Mouse (Mus musculus) heart, adult 2 months (tissue): Measurements from ENCODE around the gene Nckap5. TPM values are rescaled to one million over a fixed set of nuclear protein-coding genes. Genes with fewer than 3 reads are reported as not detected.

Experiments
- DNase-seq, 2 experiments: peaks; one replicate each; pipeline ENCODE4 v3.0.0; 2021
- H3K27ac ChIP-seq: fragments of 200-600 bp; 2 replicates; pipeline ENCODE4 v1.8.1; 2022
- H3K27me3 ChIP-seq: fragments of 200-500 bp; 2 replicates; pipeline ENCODE4 v1.6.1; 2012; ENCODE audit warnings: mild to moderate bottlenecking, low read length, inconsistent platforms, mixed read lengths; ENCODE audit not compliant: control insufficient read depth, insufficient read depth
- H3K36me3 ChIP-seq: fragments of 200-500 bp; 2 replicates; pipeline ENCODE4 v1.6.1; 2012; ENCODE audit warnings: low read length, inconsistent platforms; ENCODE audit not compliant: control insufficient read depth, insufficient read depth
- H3K4me1 ChIP-seq: fragments of 200-500 bp; 2 replicates; pipeline ENCODE4 v1.6.1; 2011; ENCODE audit warnings: low read length; ENCODE audit not compliant: control insufficient read depth, insufficient read depth
- H3K4me3 ChIP-seq: fragments of 200-600 bp; 2 replicates; pipeline ENCODE4 v1.8.1; 2022
- H3K79me2 ChIP-seq: fragments of 200-500 bp; replicated peaks from 2 replicates; pipeline ENCODE4 v1.6.1; 2012; ENCODE audit warnings: mild to moderate bottlenecking, inconsistent platforms, low read length, moderate library complexity, mixed read lengths; ENCODE audit not compliant: control insufficient read depth, insufficient read depth
- H3K9ac ChIP-seq: fragments of 200-500 bp; 2 replicates; pipeline ENCODE4 v1.6.1; 2012; ENCODE audit warnings: low read depth, mild to moderate bottlenecking, control low read depth, inconsistent platforms, low read length, mixed read lengths
- CTCF ChIP-seq: fragments of 200-600 bp; IDR thresholded peaks from 2 replicates; pipeline ENCODE4 v1.8.1; 2022; ENCODE audit warnings: antibody characterized with exemption, mild to moderate bottlenecking, moderate library complexity
- EP300 ChIP-seq: fragments of 200-500 bp; IDR thresholded peaks from 2 replicates; pipeline ENCODE4 v1.6.1; 2011; ENCODE audit warnings: low read depth, low read length, control low read depth; ENCODE audit not compliant: insufficient read depth
- POLR2A ChIP-seq: fragments of 200-500 bp; IDR thresholded peaks from 2 replicates; pipeline ENCODE4 v1.6.1; 2011; ENCODE audit warnings: mild to moderate bottlenecking, low read depth, low read length, control low read depth; ENCODE audit not compliant: insufficient read depth
- WGBS: fragments of 180-500 bp; shearing (Covaris S2); methylation state at CpG from one replicate; pipeline ENCODE4 v1.1.7; 2018; 5-methylcytosine and 5-hydroxymethylcytosine counted together
- intact Hi-C: fragments of 180-260 bp; cut with DNase I; formaldehyde crosslinking; loops from one replicate; pipeline ENCODE4 v1.15.1; 2025
- polyA plus RNA-seq: library from polyadenylated mRNA; depleted of rRNA; stranded (reverse); fragments of >200 nt; gene quantifications from 2 replicates; pipeline ENCODE4 v1.2.3, GENCODE M21; 2012
- total RNA-seq, 2 experiments: library from RNA; stranded (reverse); gene quantifications; 2 replicates each; pipeline ENCODE4 v1.2.3; 2021

Gene Nckap5
- total and polyA plus RNA-seq, 3 experiments, result 2.8 to 9.6 (median 6.0) TPM

DNA sequence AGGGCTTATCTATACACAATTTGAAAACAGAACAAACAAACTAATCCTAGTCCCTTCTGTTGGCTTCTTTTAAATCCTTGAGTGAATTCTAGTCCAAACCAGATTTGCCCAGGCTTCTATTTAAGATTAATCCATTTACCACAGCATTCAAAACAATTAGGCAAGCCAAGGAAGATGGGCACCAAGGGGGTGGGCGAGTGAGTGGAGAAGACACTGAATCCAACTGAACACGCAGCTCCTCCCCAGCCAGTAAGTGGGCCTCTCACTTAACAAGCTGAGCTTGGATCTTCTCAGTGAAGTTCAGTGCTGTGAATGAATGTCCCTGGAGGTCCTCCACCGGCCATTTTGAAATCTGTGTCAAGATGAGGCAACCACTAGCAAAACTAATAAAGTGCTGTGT, 239.7 kb downstream of the Nckap5 start:
- H3K27ac ChIP-seq, result no peak overlapping the region
- TF ChIP-seq EP300 (no peak), POLR2A (no peak), CTCF (no peak)
- no peaks in the 10 kb centered on the region for H3K27me3 ChIP-seq
- no peak for DNase-seq
- 85% methylated on average over 3 of the region's 3 CpGs for WGBS
- intact Hi-C loops, result no loop called here
- H3K9ac ChIP-seq, result no peak overlapping the region
- H3K4me3 ChIP-seq, result no peak overlapping the region
- no peaks in the 10 kb centered on the region for H3K79me2 ChIP-seq
- H3K36me3 ChIP-seq, result no peaks in the 10 kb centered on the region
- H3K4me1 ChIP-seq, result peaks cover 5% of the 10 kb centered on the region; the same call in 1 of the 2 replicates

DNA sequence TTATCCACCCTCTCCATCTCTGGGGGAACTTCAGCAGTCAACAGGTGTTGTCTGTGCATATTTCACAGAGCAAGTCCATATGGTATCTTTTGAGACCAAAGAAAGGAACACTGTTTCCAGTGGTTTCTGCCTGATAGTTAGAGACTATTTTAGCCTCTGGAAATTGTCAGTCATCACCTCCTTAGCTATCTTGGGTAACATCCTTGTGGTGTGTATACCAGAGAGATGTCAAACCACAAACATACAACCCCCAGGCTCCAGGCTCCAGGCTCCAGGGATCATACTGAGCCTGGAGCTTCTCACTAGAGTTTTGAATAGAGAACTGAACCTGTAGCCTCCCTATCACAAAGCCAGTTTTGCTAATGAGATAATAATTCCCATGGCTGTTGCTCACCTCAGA, 252.4 kb downstream of the Nckap5 start:
- Histone ChIP-seq H3K27ac (no peak overlapping the region), H3K27me3 (no peaks in the 10 kb centered on the region), H3K79me2 (no peaks in the 10 kb centered on the region), H3K9ac (no peak overlapping the region), H3K4me3 (no peak overlapping the region), H3K4me1 (no peaks in the 10 kb centered on the region), H3K36me3 (no peaks in the 10 kb centered on the region)
- intact Hi-C loops, result no loop called here
- no peak for DNase-seq
- no peak for TF ChIP-seq EP300
- no peak for TF ChIP-seq POLR2A
- TF ChIP-seq CTCF, result no peak

DNA sequence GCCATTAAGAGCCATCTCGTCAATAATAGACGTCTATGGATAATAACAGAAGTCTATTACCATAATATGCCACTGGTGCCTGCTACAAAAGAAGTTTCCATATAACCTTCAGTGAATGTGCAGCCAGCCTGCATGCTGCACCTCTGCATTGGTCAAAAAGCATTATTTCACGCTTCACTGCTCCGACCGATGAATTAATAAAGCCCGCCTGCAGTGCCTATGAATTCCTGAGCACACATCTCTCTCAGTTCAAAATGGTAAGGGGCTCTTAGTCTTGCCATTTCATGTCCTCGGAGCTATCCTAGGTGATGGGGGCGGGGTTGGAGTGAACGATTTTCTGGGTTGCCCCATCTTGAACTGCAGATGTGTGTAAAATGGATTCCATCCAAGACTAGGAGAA, 256.3 kb downstream of the Nckap5 start:
- 88% methylated on average over 9 of the region's 9 CpGs for WGBS
- H3K27ac ChIP-seq, result no peak overlapping the region
- no peaks in the 10 kb centered on the region for H3K27me3 ChIP-seq
- no peaks in the 10 kb centered on the region for H3K79me2 ChIP-seq
- H3K36me3 ChIP-seq, result no peaks in the 10 kb centered on the region
- no peak overlapping the region for H3K9ac ChIP-seq
- no peak for TF ChIP-seq CTCF
- no peak for TF ChIP-seq EP300
- TF ChIP-seq POLR2A, result no peak
- DNase-seq, result no peak
- no peaks in the 10 kb centered on the region for H3K4me1 ChIP-seq
- H3K4me3 ChIP-seq, result no peak overlapping the region
- intact Hi-C loops, result no loop called here

DNA sequence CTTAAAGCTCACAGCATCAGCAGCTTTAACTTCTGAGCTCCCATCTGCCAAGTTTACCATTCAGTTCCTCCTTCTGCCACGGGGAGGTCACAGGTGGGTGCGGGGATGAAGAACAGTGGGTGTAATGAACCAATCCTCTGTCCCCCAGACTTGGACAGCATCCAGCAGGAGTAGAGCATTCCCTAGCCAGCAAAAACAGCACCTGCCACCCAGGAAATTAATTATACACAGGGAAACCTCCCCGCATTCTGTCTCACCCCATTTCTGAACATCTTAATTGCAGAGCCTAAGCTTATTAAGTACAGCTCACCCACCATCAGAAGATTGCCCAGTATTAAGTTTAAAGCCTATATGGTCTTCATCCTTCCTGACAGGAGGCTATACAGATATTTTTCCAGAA, 256.9 kb downstream of the Nckap5 start:
- Histone ChIP-seq H3K27ac (no peak overlapping the region), H3K4me1 (no peaks in the 10 kb centered on the region), H3K36me3 (no peaks in the 10 kb centered on the region), H3K79me2 (no peaks in the 10 kb centered on the region), H3K27me3 (no peaks in the 10 kb centered on the region), H3K4me3 (no peak overlapping the region), H3K9ac (no peak overlapping the region)
- no peak for DNase-seq
- intact Hi-C loops, result no loop called here
- WGBS, result 85% methylated on average over 3 of the region's 3 CpGs
- TF ChIP-seq POLR2A, result no peak
- TF ChIP-seq CTCF, result no peak
- no peak for TF ChIP-seq EP300

DNA sequence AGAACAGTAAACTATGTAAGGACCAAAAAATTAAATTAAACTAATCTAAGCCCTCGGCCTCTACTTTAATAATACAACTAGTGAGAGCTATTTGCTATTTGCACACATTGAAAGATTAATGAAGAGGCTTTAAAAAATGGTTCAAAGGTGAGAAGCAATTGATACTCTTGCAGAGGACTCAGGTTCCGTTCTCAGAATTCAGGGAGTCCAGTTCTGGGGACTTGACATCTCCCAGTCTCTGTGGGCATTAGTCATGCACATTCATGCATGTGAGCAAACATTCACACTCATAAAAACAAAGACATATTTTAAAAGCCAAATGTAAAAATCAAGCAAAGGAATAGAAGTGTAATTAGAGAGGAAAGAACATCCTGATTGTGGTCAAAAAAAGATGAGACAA, 257.5 kb downstream of the Nckap5 start:
- H3K27ac ChIP-seq, result no peak overlapping the region
- H3K27me3 ChIP-seq, result no peaks in the 10 kb centered on the region
- intact Hi-C loops, result no loop called here
- no peak overlapping the region for H3K4me3 ChIP-seq
- WGBS, result 86% methylated on average over 2 of the region's 2 CpGs
- no peaks in the 10 kb centered on the region for H3K79me2 ChIP-seq
- H3K4me1 ChIP-seq, result no peaks in the 10 kb centered on the region
- no peak for DNase-seq
- TF ChIP-seq EP300 (no peak), CTCF (no peak), POLR2A (no peak)
- no peak overlapping the region for H3K9ac ChIP-seq
- H3K36me3 ChIP-seq, result no peaks in the 10 kb centered on the region

DNA sequence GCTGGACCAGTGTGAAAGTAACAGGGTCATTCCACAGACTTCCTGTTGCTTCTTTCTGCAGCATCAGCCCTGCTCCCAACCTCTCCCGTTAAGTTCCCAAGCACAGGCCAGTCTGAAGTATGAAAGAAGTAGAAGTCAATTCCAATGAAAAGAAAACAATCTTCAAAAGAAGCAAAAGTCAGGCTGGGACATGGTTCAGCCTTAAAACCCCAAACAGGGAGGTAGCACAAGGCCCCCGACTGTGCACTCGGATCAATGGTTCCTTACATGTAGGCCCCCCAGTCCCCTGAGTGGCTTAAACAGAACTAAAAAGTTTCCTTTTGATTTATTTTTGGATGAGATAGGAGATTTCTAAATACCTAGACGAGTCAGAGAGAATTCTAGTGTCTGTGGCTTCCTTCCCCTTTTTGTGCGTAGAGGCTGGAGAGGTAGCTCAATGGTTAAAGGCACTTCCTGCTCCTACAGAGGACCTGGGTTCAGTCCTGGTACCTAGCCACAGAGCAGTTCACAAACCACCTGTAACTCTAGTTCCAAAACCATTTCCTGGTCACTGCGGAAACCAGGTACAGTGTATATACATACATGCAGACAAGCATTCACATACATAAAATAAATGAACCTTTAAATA, 260.9 kb downstream of the Nckap5 start:
- H3K36me3 ChIP-seq, result no peaks in the 10 kb centered on the region
- no peaks in the 10 kb centered on the region for H3K27me3 ChIP-seq
- H3K27ac ChIP-seq, result no peak overlapping the region
- intact Hi-C loops, result no loop called here
- no peaks in the 10 kb centered on the region for H3K79me2 ChIP-seq
- no peak overlapping the region for H3K9ac ChIP-seq
- H3K4me1 ChIP-seq, result no peaks in the 10 kb centered on the region
- DNase-seq, result no peak
- 78% methylated on average over 6 of the region's 6 CpGs for WGBS
- TF ChIP-seq POLR2A, result no peak
- TF ChIP-seq EP300, result no peak
- TF ChIP-seq CTCF, result no peak
- H3K4me3 ChIP-seq, result no peak overlapping the region
